Mouse (Mus musculus): ENCODE data around the gene Fmo5. TPM values are rescaled to one million over a fixed set of nuclear protein-coding genes. Genes with fewer than 3 reads are reported as not detected.
A peak's percentile ranks its signal among the peaks of the same experiment; 100 is the strongest.

Fmo5 gene
- polyA plus RNA-seq, 1 experiment from 2014 or later: 7.5 TPM

- H3K4me3 ChIP-seq (replicated peaks): peak overlapping the region; percentile 86
- WGBS (ENCODE audit: insufficient replicate concordance): 1% methylated on average over 49 of the region's 50 CpGs
- ATAC-seq (ENCODE audit: low read depth) (peak; percentile 76), DNase-seq (no peak)
- H3K27ac ChIP-seq: peak overlapping the region; percentile 58
- no peaks in the 10 kb centered on the region for H3K9me3 ChIP-seq (replicated peaks)
- H3K27me3 ChIP-seq: no peaks in the 10 kb centered on the region
- peaks cover 23% of the 10 kb centered on the region for H3K4me1 ChIP-seq (replicated peaks)
- H3K9ac ChIP-seq: peak overlapping the region; percentile 80
- peak overlapping the region; percentile 96 for H3K4me2 ChIP-seq
- H3K36me3 ChIP-seq: 0 out of 2 replicates have a peak, but pooled peaks cover 8% of the 10 kb centered on the region
Measured at GRCm38 (mm10) chr3:97658426-97659193, 30.0 kb downstream of the Fmo5 start.

- WGBS (ENCODE audit: insufficient replicate concordance): 83% methylated on average over 7 of the region's 7 CpGs
- Histone ChIP-seq H3K9ac (no peak overlapping the region; the same call in 1 of the 2 replicates), H3K4me3 (replicated peaks) (peak overlapping the region; percentile 86; the same call in 1 of the 2 replicates)
Measured at GRCm38 (mm10) chr3:97659746-97660145, 31.1 kb downstream of the Fmo5 start.

GRCm38 (mm10) chr3:97661206-97661605 is 32.6 kb downstream of the Fmo5 start:
- H3K4me3 ChIP-seq (replicated peaks): no peak overlapping the region
- DNase-seq: no peak
- no peaks in the 10 kb centered on the region for H3K9me3 ChIP-seq (replicated peaks)
- no peak for ATAC-seq (ENCODE audit: low read depth)
- no peak overlapping the region for H3K9ac ChIP-seq
- H3K36me3 ChIP-seq: 0 out of 2 replicates have a peak, but pooled peaks cover 14% of the 10 kb centered on the region
- no peaks in the 10 kb centered on the region for H3K27me3 ChIP-seq
- WGBS (ENCODE audit: insufficient replicate concordance): 51% methylated on average over 8 of the region's 8 CpGs
- no peak overlapping the region for H3K27ac ChIP-seq
- no peak overlapping the region for H3K4me2 ChIP-seq
- H3K4me1 ChIP-seq (replicated peaks): peaks cover 23% of the 10 kb centered on the region

More at GRCm38 (mm10) chr3:97659746-97660145, 31.1 kb downstream of the Fmo5 start:
- no peaks in the 10 kb centered on the region for H3K9me3 ChIP-seq (replicated peaks)
- H3K27ac ChIP-seq: no peak overlapping the region; the same call in 1 of the 2 replicates
- H3K36me3 ChIP-seq: 0 out of 2 replicates have a peak, but pooled peaks cover 14% of the 10 kb centered on the region
- DNase-seq (no peak), ATAC-seq (ENCODE audit: low read depth) (no peak)
- no peaks in the 10 kb centered on the region for H3K27me3 ChIP-seq
- H3K4me2 ChIP-seq: peak overlapping the region; percentile 96; the same call in 1 of the 2 replicates
- H3K4me1 ChIP-seq (replicated peaks): peaks cover 23% of the 10 kb centered on the region

- no peak overlapping the region for H3K9ac ChIP-seq
- DNase-seq (no peak), ATAC-seq (ENCODE audit: low read depth) (no peak)
- 61% methylated on average over 9 of the region's 9 CpGs for WGBS (ENCODE audit: insufficient replicate concordance)
- H3K36me3 ChIP-seq: peaks cover 23% of the 10 kb centered on the region
- H3K4me2 ChIP-seq: no peak overlapping the region
- no peak overlapping the region for H3K4me3 ChIP-seq (replicated peaks)
- H3K27ac ChIP-seq: no peak overlapping the region; the same call in 1 of the 2 replicates
- H3K4me1 ChIP-seq (replicated peaks): no peaks in the 10 kb centered on the region
- no peaks in the 10 kb centered on the region for H3K9me3 ChIP-seq (replicated peaks)
- H3K27me3 ChIP-seq: no peaks in the 10 kb centered on the region
Measured at GRCm38 (mm10) chr3:97665525-97665924, 36.9 kb downstream of the Fmo5 start.

- no peak overlapping the region for H3K4me2 ChIP-seq
- WGBS (ENCODE audit: insufficient replicate concordance): 53% methylated on average over 8 of the region's 8 CpGs
- peak overlapping the region; percentile 39; the same call in 1 of the 2 replicates for H3K27ac ChIP-seq
- no peaks in the 10 kb centered on the region for H3K27me3 ChIP-seq
- no peak for ATAC-seq (ENCODE audit: low read depth)
- DNase-seq: no peak
- peaks cover 23% of the 10 kb centered on the region for H3K36me3 ChIP-seq
- H3K9ac ChIP-seq: no peak overlapping the region
- no peaks in the 10 kb centered on the region for H3K9me3 ChIP-seq (replicated peaks)
- H3K4me3 ChIP-seq (replicated peaks): no peak overlapping the region
- H3K4me1 ChIP-seq (replicated peaks): no peaks in the 10 kb centered on the region
Measured at GRCm38 (mm10) chr3:97666154-97666553, 37.5 kb downstream of the Fmo5 start.

- Histone ChIP-seq H3K9ac (no peak overlapping the region), H3K27me3 (no peaks in the 10 kb centered on the region), H3K9me3 (replicated peaks) (no peaks in the 10 kb centered on the region), H3K4me2 (no peak overlapping the region), H3K4me3 (replicated peaks) (no peak overlapping the region), H3K4me1 (replicated peaks) (no peaks in the 10 kb centered on the region), H3K36me3 (peaks cover 23% of the 10 kb centered on the region), H3K27ac (peak overlapping the region; percentile 43; the same call in 1 of the 2 replicates)
- 73% methylated on average over 14 of the region's 14 CpGs for WGBS (ENCODE audit: insufficient replicate concordance)
- no peak for ATAC-seq (ENCODE audit: low read depth)
- DNase-seq: no peak
Measured at GRCm38 (mm10) chr3:97667093-97667675, 38.6 kb downstream of the Fmo5 start.

- Histone ChIP-seq H3K27ac (no peak within 1 kb of the TSS), H3K9ac (no peak within 1 kb of the TSS), H3K4me2 (no peak within 1 kb of the TSS), H3K4me3 (replicated peaks) (no peak within 1 kb of the TSS), H3K27me3 (no peaks in the 10 kb centered on the region), H3K9me3 (replicated peaks) (no peaks in the 10 kb centered on the region), H3K36me3 (0 out of 2 replicates have a peak, but pooled peaks cover 1% of the 10 kb centered on the region), H3K4me1 (replicated peaks) (no peaks in the 10 kb centered on the region)
- no peak for ATAC-seq (ENCODE audit: low read depth)
- DNase-seq: no peak
- 59% methylated on average over 7 of the region's 7 CpGs for WGBS (ENCODE audit: insufficient replicate concordance)
Measured at GRCm38 (mm10) chr3:97674644-97675110, 46.1 kb downstream of the Fmo5 start, which contains the start of gene Gm17651. Gm17651 (minus strand) TSS chr3:97674694.

GRCm38 (mm10) chr3:97676126-97676525 is 47.5 kb downstream of the Fmo5 start:
- H3K27ac ChIP-seq: no peak overlapping the region
- no peaks in the 10 kb centered on the region for H3K9me3 ChIP-seq (replicated peaks)
- no peak overlapping the region for H3K4me3 ChIP-seq (replicated peaks)
- no peaks in the 10 kb centered on the region for H3K27me3 ChIP-seq
- ATAC-seq (ENCODE audit: low read depth) (no peak), DNase-seq (no peak)
- H3K9ac ChIP-seq: no peak overlapping the region
- no peak overlapping the region for H3K4me2 ChIP-seq
- no peaks in the 10 kb centered on the region for H3K36me3 ChIP-seq
- H3K4me1 ChIP-seq (replicated peaks): peaks cover 8% of the 10 kb centered on the region
- WGBS (ENCODE audit: insufficient replicate concordance): 75% methylated on average over 3 of the region's 3 CpGs

GRCm38 (mm10) chr3:97678416-97678815 is 49.8 kb downstream of the Fmo5 start:
- no peak for DNase-seq

GRCm38 (mm10) chr3:97680631-97681320 is 52.2 kb downstream of the Fmo5 start:
- H3K4me3 ChIP-seq (replicated peaks): peak overlapping the region; percentile 59
- 3% methylated on average over 28 of the region's 28 CpGs for WGBS (ENCODE audit: insufficient replicate concordance)
- peaks cover 29% of the 10 kb centered on the region for H3K4me1 ChIP-seq (replicated peaks)
- peak overlapping the region; percentile 82 for H3K4me2 ChIP-seq
- no peaks in the 10 kb centered on the region for H3K9me3 ChIP-seq (replicated peaks)
- ATAC-seq (ENCODE audit: low read depth): peak; percentile 80
- DNase-seq: peak; percentile 69
- peak overlapping the region; percentile 63 for H3K9ac ChIP-seq
- H3K27me3 ChIP-seq: peaks cover 27% of the 10 kb centered on the region
- H3K27ac ChIP-seq: no peak overlapping the region
- H3K36me3 ChIP-seq: no peaks in the 10 kb centered on the region

More at GRCm38 (mm10) chr3:97678416-97678815, 49.8 kb downstream of the Fmo5 start:
- Histone ChIP-seq H3K4me1 (replicated peaks) (peaks cover 23% of the 10 kb centered on the region), H3K4me3 (replicated peaks) (no peak overlapping the region), H3K4me2 (no peak overlapping the region), H3K27me3 (peaks cover 15% of the 10 kb centered on the region), H3K9me3 (replicated peaks) (no peaks in the 10 kb centered on the region), H3K36me3 (no peaks in the 10 kb centered on the region), H3K27ac (no peak overlapping the region), H3K9ac (no peak overlapping the region)
- ATAC-seq (ENCODE audit: low read depth): no peak
- WGBS (ENCODE audit: insufficient replicate concordance): 71% methylated on average over 3 of the region's 3 CpGs

All from liver, embryonic 13.5 days (tissue).